Mouse (Mus musculus) liver, postnatal 0 days (tissue): ENCODE data around the gene Rhox2b.
"Not testable (repeated sequence)": the region's sequence is repeated elsewhere in the genome, so short reads cannot be mapped to it uniquely, and the experiment has no call there.

Source experiments
- CTCF ChIP-seq: sonication (generic); IDR thresholded peaks from 2 replicates; pipeline ENCODE4 v1.5.1; 2016; ENCODE audit warnings: antibody characterized with exemption, low read depth
- EP300 ChIP-seq: IDR thresholded peaks from 2 replicates; pipeline ENCODE4 v1.6.1; 2016; ENCODE audit warnings: antibody characterized with exemption, low read depth, mild to moderate bottlenecking

DNA sequence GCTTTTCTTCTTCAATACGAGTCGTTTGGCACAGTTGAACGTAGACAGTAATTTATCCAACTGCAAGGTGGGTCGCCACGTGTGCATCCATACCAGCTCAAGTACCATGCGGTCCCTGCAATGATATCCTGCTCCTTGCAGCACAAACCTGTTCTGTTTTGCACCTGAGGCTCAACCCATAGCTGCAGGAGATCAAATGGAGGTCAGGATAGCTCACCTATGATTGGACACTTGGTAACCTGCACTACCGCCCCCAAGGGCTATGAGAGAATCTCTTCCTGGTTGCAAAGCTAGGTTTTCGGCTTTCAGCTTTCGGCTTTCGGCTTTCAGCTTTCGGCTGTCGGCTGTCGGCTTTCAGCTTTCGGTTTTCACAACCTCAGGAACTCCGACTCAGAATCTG lies 20.3 kb downstream of the Rhox2b start, which contains the start of gene Rhox4b:
- TF ChIP-seq CTCF, EP300: not testable (repeated sequence)
